Mouse (Mus musculus) embryonic fibroblast, embryonic 13.5 days (primary cell): Measurements from ENCODE around the gene Rtkn2.

Experiments
- CTCF ChIP-seq: IDR thresholded peaks from 2 replicates; pipeline ENCODE4 v1.5.1; 2011; ENCODE audit warnings: mild to moderate bottlenecking, control low read depth, low read length, moderate library complexity, borderline replicate concordance; ENCODE audit not compliant: insufficient read depth
- POLR2A ChIP-seq: IDR thresholded peaks from 2 replicates; pipeline ENCODE4 v1.6.1; 2011; ENCODE audit warnings: low read depth, mild to moderate bottlenecking, control low read depth, low read length, moderate library complexity

GRCm38 (mm10) chr10:68078708-68079107 lies 99.3 kb downstream of the Rtkn2 start:
- no peak for TF ChIP-seq CTCF
- no peak for TF ChIP-seq POLR2A
